Mouse (Mus musculus): Measurements from ENCODE around the gene Gm49383. TPM values are rescaled to one million over a fixed set of nuclear protein-coding genes. Genes with fewer than 3 reads are reported as not detected.
"Not testable (repeated sequence)": the region's sequence is repeated elsewhere in the genome, so short reads cannot be mapped to it uniquely, and the experiment has no call there.

Gm49383 gene
- polyA plus RNA-seq, 1 experiment from 2014 or later: 33.8 TPM

- ATAC-seq (ENCODE audit: insufficient number of reproducible peaks, insufficient read depth, low FRiP score, low TSS enrichment, low read depth): peak; percentile 99
- peak within 1 kb of the TSS; percentile 92 for H3K9ac ChIP-seq
- peak within 1 kb of the TSS; percentile 67 for H3K4me2 ChIP-seq
- H3K9me3 ChIP-seq, H3K27me3 ChIP-seq, H3K4me1 ChIP-seq: not testable (repeated sequence)
- under 1% methylated on average over 59 of the region's 68 CpGs for WGBS
- H3K4me3 ChIP-seq: peak within 1 kb of the TSS; percentile 65
- peak within 1 kb of the TSS; percentile 95 for H3K27ac ChIP-seq
- peaks cover 20% of the 10 kb centered on the region for H3K36me3 ChIP-seq
Measured at GRCm38 (mm10) chr12:69158765-69159577, 37.9 kb downstream of the Gm49383 start, which contains the start of gene Rps29. Gene Rps29, minus strand, starts transcription at chr12:69159186.

DNA sequence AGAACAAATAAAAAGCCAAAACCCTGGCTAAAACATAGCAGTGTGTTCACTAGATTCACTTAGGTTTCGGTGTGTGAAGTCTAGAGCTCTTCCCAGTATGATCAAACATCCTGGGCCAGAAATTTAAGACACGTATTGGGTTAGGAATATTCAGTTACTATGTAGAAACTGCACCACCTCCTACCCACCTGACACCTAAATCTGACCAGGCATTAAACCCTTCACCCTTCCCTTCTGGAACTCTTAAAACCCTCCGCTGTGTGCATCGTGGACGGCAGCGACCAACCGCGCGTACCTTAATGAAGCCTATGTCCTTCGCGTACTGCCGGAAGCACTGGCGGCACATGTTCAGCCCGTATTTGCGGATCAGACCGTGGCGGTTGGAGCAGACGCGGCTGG is 38.5 kb downstream of the Gm49383 start:
- Histone ChIP-seq H3K27ac (peak overlapping the region; percentile 95), H3K27me3 (no peaks in the 10 kb centered on the region), H3K9me3 (no peaks in the 10 kb centered on the region), H3K9ac (peak overlapping the region; percentile 92), H3K4me2 (peak overlapping the region; percentile 67), H3K4me3 (peak overlapping the region; percentile 65), H3K4me1 (peaks cover 4% of the 10 kb centered on the region), H3K36me3 (peaks cover 20% of the 10 kb centered on the region)
- ATAC-seq (ENCODE audit: insufficient number of reproducible peaks, insufficient read depth, low FRiP score, low TSS enrichment, low read depth): 0 out of 2 replicates have a peak, but pooled peaks have one; percentile 1
- WGBS: under 1% methylated on average over 19 of the region's 19 CpGs

GRCm38 (mm10) chr12:69157107-69157506 is 39.8 kb downstream of the Gm49383 start:
- no peak overlapping the region for H3K9ac ChIP-seq
- H3K36me3 ChIP-seq: peaks cover 20% of the 10 kb centered on the region
- no peaks in the 10 kb centered on the region for H3K27me3 ChIP-seq
- no peaks in the 10 kb centered on the region for H3K9me3 ChIP-seq
- 99% methylated on average over 2 of the region's 2 CpGs for WGBS
- peak overlapping the region; percentile 65; the same call in 1 of the 2 replicates for H3K4me3 ChIP-seq
- no peak overlapping the region for H3K27ac ChIP-seq
- H3K4me1 ChIP-seq: peaks cover 4% of the 10 kb centered on the region
- 0 out of 2 replicates have a peak overlapping the region, but pooled peaks have one; percentile 67 for H3K4me2 ChIP-seq
- no peak for ATAC-seq (ENCODE audit: insufficient number of reproducible peaks, insufficient read depth, low FRiP score, low TSS enrichment, low read depth)

DNA sequence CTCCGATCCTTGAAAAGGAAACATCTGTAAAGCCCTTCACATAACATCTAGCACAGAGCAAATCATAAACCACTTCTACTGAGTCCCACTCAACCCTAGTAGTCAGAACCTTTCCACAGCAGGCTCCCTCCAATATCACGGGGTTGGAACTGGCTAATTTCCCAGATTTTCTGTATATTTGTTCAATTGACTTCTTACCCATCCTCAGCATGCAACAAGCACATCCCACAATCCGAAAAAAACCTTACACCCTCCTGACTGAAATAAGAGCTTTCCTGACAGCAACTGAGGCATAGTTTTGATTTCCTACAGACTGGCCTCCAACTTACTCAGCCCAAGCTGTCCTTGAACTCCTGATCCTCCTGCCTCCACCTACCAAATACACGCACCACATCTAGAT is 40.5 kb downstream of the Gm49383 start:
- no peaks in the 10 kb centered on the region for H3K9me3 ChIP-seq
- no peak overlapping the region for H3K4me2 ChIP-seq
- no peak for ATAC-seq (ENCODE audit: insufficient number of reproducible peaks, insufficient read depth, low FRiP score, low TSS enrichment, low read depth)
- H3K27ac ChIP-seq: no peak overlapping the region
- H3K4me3 ChIP-seq: no peak overlapping the region
- no peaks in the 10 kb centered on the region for H3K27me3 ChIP-seq
- peaks cover 20% of the 10 kb centered on the region for H3K36me3 ChIP-seq
- no peak overlapping the region for H3K9ac ChIP-seq
- H3K4me1 ChIP-seq: peaks cover 4% of the 10 kb centered on the region
- WGBS: 82% methylated on average over 4 of the region's 4 CpGs

DNA sequence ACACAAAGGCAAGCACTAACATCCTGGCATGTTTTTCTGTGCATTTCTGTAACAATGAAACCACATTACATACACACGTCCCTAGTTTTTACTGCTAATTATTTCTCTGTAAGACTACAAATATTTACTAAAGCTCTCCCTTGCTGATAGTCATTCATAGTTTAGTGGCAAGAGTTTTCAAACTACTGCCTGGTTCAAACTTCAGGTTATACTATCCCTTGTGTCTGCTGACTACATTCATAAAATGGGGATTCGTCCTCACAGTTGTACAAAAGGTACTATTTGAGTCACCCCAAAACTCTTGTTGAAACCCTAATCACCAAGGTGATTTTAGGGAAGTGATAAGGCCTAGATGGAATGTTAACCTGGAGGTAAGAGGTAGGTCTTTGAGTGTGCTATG is 41.0 kb downstream of the Gm49383 start:
- Histone ChIP-seq H3K27me3 (no peaks in the 10 kb centered on the region), H3K9ac (no peak overlapping the region), H3K36me3 (peaks cover 20% of the 10 kb centered on the region), H3K9me3 (no peaks in the 10 kb centered on the region), H3K4me3 (no peak overlapping the region), H3K4me2 (no peak overlapping the region), H3K4me1 (peaks cover 4% of the 10 kb centered on the region), H3K27ac (no peak overlapping the region)
- no peak for ATAC-seq (ENCODE audit: insufficient number of reproducible peaks, insufficient read depth, low FRiP score, low TSS enrichment, low read depth)
- WGBS: 80% methylated on average over 2 of the region's 2 CpGs

GRCm38 (mm10) chr12:69150049-69150448 is 46.9 kb downstream of the Gm49383 start:
- no peak overlapping the region for H3K9ac ChIP-seq
- no peaks in the 10 kb centered on the region for H3K36me3 ChIP-seq
- no peak overlapping the region for H3K4me3 ChIP-seq
- no peak for ATAC-seq (ENCODE audit: insufficient number of reproducible peaks, insufficient read depth, low FRiP score, low TSS enrichment, low read depth)
- H3K27ac ChIP-seq: no peak overlapping the region
- no peaks in the 10 kb centered on the region for H3K27me3 ChIP-seq
- H3K9me3 ChIP-seq: no peaks in the 10 kb centered on the region
- 84% methylated on average over 13 of the region's 13 CpGs for WGBS
- H3K4me2 ChIP-seq: no peak overlapping the region
- H3K4me1 ChIP-seq: no peaks in the 10 kb centered on the region

DNA sequence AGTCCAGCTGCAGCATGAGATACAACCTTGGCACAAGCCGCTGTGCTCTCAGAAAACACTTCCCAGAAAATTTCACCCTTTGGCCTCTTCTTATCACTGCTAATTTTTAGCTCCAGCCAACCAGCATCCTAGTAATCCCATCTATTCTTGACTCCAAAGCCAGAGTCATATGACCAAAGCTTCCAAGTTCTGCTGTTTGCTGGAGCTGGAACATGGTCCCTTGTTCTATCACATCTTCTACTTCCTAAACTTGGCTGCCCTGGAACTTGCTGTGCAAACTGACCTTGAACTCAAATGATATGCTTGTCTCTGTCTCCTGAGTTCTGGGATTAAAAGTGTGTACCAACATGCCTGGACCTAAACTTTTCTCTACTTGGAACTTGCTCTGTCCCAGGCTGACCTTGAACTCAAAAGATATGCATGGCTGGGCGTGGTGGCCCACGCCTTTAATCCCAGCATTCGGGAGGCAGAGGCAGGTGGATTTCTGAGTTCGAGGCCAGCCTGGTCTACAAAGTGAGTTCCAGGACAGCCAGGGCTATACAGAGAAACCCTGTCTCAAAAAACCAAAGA is 49.7 kb downstream of the Gm49383 start:
- Histone ChIP-seq H3K4me1 (no peaks in the 10 kb centered on the region), H3K36me3 (no peaks in the 10 kb centered on the region), H3K9ac (no peak overlapping the region), H3K27ac (no peak overlapping the region), H3K4me3 (no peak overlapping the region), H3K27me3 (no peaks in the 10 kb centered on the region), H3K9me3 (no peaks in the 10 kb centered on the region), H3K4me2 (no peak overlapping the region)
- WGBS: 93% methylated on average over 5 of the region's 5 CpGs
- ATAC-seq (ENCODE audit: insufficient number of reproducible peaks, insufficient read depth, low FRiP score, low TSS enrichment, low read depth): no peak

GRCm38 (mm10) chr12:69143460-69143859 is 53.4 kb downstream of the Gm49383 start:
- Histone ChIP-seq H3K4me3 (no peak overlapping the region), H3K9ac (no peak overlapping the region), H3K27me3 (no peaks in the 10 kb centered on the region), H3K4me1 (no peaks in the 10 kb centered on the region), H3K27ac (no peak overlapping the region), H3K4me2 (no peak overlapping the region), H3K36me3 (no peaks in the 10 kb centered on the region), H3K9me3 (no peaks in the 10 kb centered on the region)
- WGBS: 74% methylated on average over 6 of the region's 6 CpGs
- no peak for ATAC-seq (ENCODE audit: insufficient number of reproducible peaks, insufficient read depth, low FRiP score, low TSS enrichment, low read depth)

- Histone ChIP-seq H3K36me3 (no peaks in the 10 kb centered on the region), H3K9ac (no peak overlapping the region), H3K4me2 (no peak overlapping the region), H3K27ac (no peak overlapping the region), H3K9me3 (no peaks in the 10 kb centered on the region), H3K27me3 (no peaks in the 10 kb centered on the region), H3K4me1 (no peaks in the 10 kb centered on the region), H3K4me3 (no peak overlapping the region)
- ATAC-seq (ENCODE audit: insufficient number of reproducible peaks, insufficient read depth, low FRiP score, low TSS enrichment, low read depth): no peak
- 85% methylated on average over 7 of the region's 7 CpGs for WGBS
Measured at GRCm38 (mm10) chr12:69139841-69140240, 57.1 kb downstream of the Gm49383 start.

GRCm38 (mm10) chr12:69139201-69139600 is 57.7 kb downstream of the Gm49383 start:
- Histone ChIP-seq H3K27me3 (no peaks in the 10 kb centered on the region), H3K4me3 (no peak overlapping the region), H3K4me2 (no peak overlapping the region), H3K36me3 (no peaks in the 10 kb centered on the region), H3K9ac (no peak overlapping the region), H3K4me1 (no peaks in the 10 kb centered on the region), H3K9me3 (no peaks in the 10 kb centered on the region), H3K27ac (no peak overlapping the region)
- 92% methylated on average over 3 of the region's 3 CpGs for WGBS
- no peak for ATAC-seq (ENCODE audit: insufficient number of reproducible peaks, insufficient read depth, low FRiP score, low TSS enrichment, low read depth)
